ENCODE assay signal across 14 mouse cellular contexts in the genomic region with DNA sequence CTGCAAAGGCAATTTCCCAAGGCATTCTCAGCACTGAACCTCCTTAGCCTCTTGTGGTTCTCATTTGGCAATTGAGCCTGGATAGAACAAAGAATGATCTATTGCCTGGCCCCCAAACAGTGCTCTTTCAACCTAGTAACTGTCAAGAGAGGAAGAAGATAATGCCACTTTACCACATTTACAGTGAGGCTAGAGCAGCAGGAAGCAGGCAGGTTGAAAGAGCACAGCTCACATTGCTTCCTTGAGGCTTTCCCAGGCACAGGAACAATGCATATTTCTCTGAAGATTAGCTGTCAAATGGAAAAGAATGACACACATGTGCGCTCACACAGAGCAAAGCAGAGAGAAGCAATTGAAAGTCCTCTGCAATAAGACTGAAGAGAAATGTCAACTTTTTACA.
DNase-seq lines count a peak whose midpoint lies in the region; ATAC-seq lines count a peak whose summit lies in the region.
"Had no signal": no experiment of that assay in that cellular context is flagged by ENCODE, and none has a peak within 500 bp of the region (broad histone marks: within the 10 kb centered on the region; RNA-seq: fewer than 3 reads in every experiment).

No protein-coding gene starts in this region.

- H3K9ac ChIP-seq in hindbrain, embryonic 13.5 days: no peak overlapping the region
- no peak overlapping the region for H3K9ac ChIP-seq in hindbrain, embryonic 12.5 days
- no peak overlapping the region for H3K9ac ChIP-seq in midbrain, embryonic 13.5 days (replicated peaks)
- H3K9ac ChIP-seq in midbrain, embryonic 11.5 days (ENCODE audit: low read length): no peak overlapping the region
- H3K9ac ChIP-seq: hindbrain, embryonic 14.5 days had no signal

- no peak for DNase-seq in midbrain, embryonic 11.5 days (ENCODE audit: low spot score, missing footprints)
- DNase-seq in kidney, postnatal 36 days: peak; percentile 5 to 12
- no peak for DNase-seq in cerebellum, postnatal 36 days
- DNase-seq: adrenal gland, adult 8-10 months; cerebellum, adult 18-20 months; liver; lung, adult 18-20 months; right cerebral cortex, postnatal 25 days had no signal

- H3K36me3 ChIP-seq in hindbrain, embryonic 13.5 days: no peaks in the 10 kb centered on the region
- H3K36me3 ChIP-seq in hindbrain, embryonic 12.5 days: no peaks in the 10 kb centered on the region
- no peaks in the 10 kb centered on the region for H3K36me3 ChIP-seq in midbrain, embryonic 13.5 days
- no peaks in the 10 kb centered on the region for H3K36me3 ChIP-seq in midbrain, embryonic 11.5 days (ENCODE audit: control insufficient read depth, insufficient read depth, low read length)

- no peak overlapping the region for H3K4me2 ChIP-seq in hindbrain, embryonic 13.5 days
- H3K4me2 ChIP-seq in hindbrain, embryonic 12.5 days (replicated peaks): no peak overlapping the region
- no peak overlapping the region for H3K4me2 ChIP-seq in midbrain, embryonic 13.5 days (replicated peaks)
- H3K4me2 ChIP-seq in midbrain, embryonic 11.5 days: no peak overlapping the region
- H3K4me2 ChIP-seq: hindbrain, embryonic 14.5 days had no signal

- H3K9me3 ChIP-seq in hindbrain, embryonic 13.5 days: no peaks in the 10 kb centered on the region
- no peaks in the 10 kb centered on the region for H3K9me3 ChIP-seq in hindbrain, embryonic 12.5 days (replicated peaks)
- no peaks in the 10 kb centered on the region for H3K9me3 ChIP-seq in midbrain, embryonic 13.5 days
- H3K9me3 ChIP-seq in midbrain, embryonic 11.5 days (ENCODE audit: control insufficient read depth, low read length): no peaks in the 10 kb centered on the region

- WGBS in hindbrain, embryonic 13.5 days: 29% methylated on average over 1 of the region's 1 CpGs
- 53% methylated on average over 1 of the region's 1 CpGs for WGBS in hindbrain, embryonic 12.5 days
- WGBS in midbrain, embryonic 13.5 days: 61% methylated on average over 1 of the region's 1 CpGs
- 79% methylated on average over 1 of the region's 1 CpGs for WGBS in midbrain, embryonic 11.5 days

- ATAC-seq in hindbrain, embryonic 13.5 days (ENCODE audit: low FRiP score): no peak
- no peak for ATAC-seq in hindbrain, embryonic 12.5 days (ENCODE audit: low FRiP score)
- ATAC-seq in midbrain, embryonic 13.5 days: no peak
- ATAC-seq in midbrain, embryonic 11.5 days (ENCODE audit: low FRiP score): no peak
- no peak for ATAC-seq in megakaryocyte-erythroid progenitor cell, adult 5-6 weeks (replicated peaks; ENCODE audit: low FRiP score, low TSS enrichment, poor library complexity, severe bottlenecking)
- ATAC-seq: CD4-positive, CD25-positive, alpha-beta regulatory T cell, adult 4 months had no signal

- H3K27ac ChIP-seq in hindbrain, embryonic 13.5 days: peak overlapping the region; percentile 55; the same call in 1 of the 2 replicates
- H3K27ac ChIP-seq in hindbrain, embryonic 12.5 days: no peak overlapping the region
- 0 out of 2 replicates have a peak overlapping the region, but pooled peaks have one; percentile 11 for H3K27ac ChIP-seq in midbrain, embryonic 13.5 days
- no peak overlapping the region for H3K27ac ChIP-seq in midbrain, embryonic 11.5 days (ENCODE audit: low read depth, low read length)
- H3K27ac ChIP-seq: hindbrain, embryonic 14.5 days had no signal

- peaks cover 4% of the 10 kb centered on the region; the same call in 1 of the 2 replicates for H3K4me1 ChIP-seq in hindbrain, embryonic 13.5 days (replicated peaks)
- H3K4me1 ChIP-seq in hindbrain, embryonic 12.5 days: no peaks in the 10 kb centered on the region
- H3K4me1 ChIP-seq in midbrain, embryonic 13.5 days (replicated peaks): no peaks in the 10 kb centered on the region; the same call in 1 of the 2 replicates
- H3K4me1 ChIP-seq in midbrain, embryonic 11.5 days (ENCODE audit: control insufficient read depth, insufficient read depth, low read length): no peaks in the 10 kb centered on the region

- H3K4me3 ChIP-seq in hindbrain, embryonic 13.5 days: no peak overlapping the region
- H3K4me3 ChIP-seq in hindbrain, embryonic 12.5 days: no peak overlapping the region
- no peak overlapping the region for H3K4me3 ChIP-seq in midbrain, embryonic 13.5 days (replicated peaks)
- no peak overlapping the region for H3K4me3 ChIP-seq in midbrain, embryonic 11.5 days (ENCODE audit: low read depth, low read length)

- H3K27me3 ChIP-seq in hindbrain, embryonic 13.5 days: no peaks in the 10 kb centered on the region
- H3K27me3 ChIP-seq in hindbrain, embryonic 12.5 days: no peaks in the 10 kb centered on the region
- no peaks in the 10 kb centered on the region for H3K27me3 ChIP-seq in midbrain, embryonic 13.5 days
- no peaks in the 10 kb centered on the region for H3K27me3 ChIP-seq in midbrain, embryonic 11.5 days (ENCODE audit: control insufficient read depth, insufficient read depth, low read length)

Comparison
In these comparisons a context has a peak if more than half of its experiments do, and no peak if none do; other contexts are left out.
1. H3K27ac ChIP-seq: peak in hindbrain, embryonic 13.5 days (single experiment) and midbrain, embryonic 13.5 days (single experiment); none in hindbrain, embryonic 12.5 days (single experiment) and midbrain, embryonic 11.5 days (single experiment).
2. DNase-seq: peak in kidney, postnatal 36 days (2 of 2); none in midbrain, embryonic 11.5 days (single experiment) and cerebellum, postnatal 36 days (0 of 2).